Mouse (Mus musculus): ENCODE results near the gene Gm20683.

Gene Gm20683

DNA sequence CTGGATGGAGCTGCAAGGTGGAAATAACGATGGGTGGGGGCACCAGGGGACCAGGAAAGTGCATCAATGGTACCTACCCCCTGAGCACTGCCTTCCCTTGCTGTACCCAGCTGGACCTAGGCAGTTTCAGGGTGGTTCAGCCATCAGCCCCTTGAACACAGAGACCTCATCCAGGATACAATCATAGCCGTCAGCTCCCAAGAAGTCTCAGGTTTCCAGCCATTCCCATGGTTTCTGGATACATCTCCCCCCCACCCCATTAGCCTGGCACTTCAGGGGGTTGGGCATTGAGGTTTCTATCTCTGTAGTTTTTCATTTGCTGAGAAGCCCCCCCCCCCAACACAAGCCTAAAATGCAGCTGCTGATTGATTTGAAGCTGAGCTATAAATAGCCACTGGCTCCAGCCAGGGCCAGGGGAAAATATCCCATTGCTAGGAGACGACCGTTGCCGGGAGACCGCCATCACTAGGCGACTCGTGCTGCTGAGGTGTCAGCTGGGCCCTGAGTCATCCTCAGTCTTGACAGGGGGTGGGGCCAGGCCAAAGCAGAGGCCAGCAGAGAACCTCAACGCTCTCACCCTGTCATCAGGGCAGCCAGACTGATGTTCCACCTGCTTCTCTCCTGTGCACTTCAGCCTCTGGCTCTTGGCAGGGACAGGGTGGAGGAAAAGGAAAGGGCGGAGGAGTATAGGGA lies 38.6 kb downstream of the Gm20683 start:
- ATAC-seq (ENCODE audit: insufficient number of reproducible peaks, low FRiP score, low TSS enrichment) = no peak

DNA sequence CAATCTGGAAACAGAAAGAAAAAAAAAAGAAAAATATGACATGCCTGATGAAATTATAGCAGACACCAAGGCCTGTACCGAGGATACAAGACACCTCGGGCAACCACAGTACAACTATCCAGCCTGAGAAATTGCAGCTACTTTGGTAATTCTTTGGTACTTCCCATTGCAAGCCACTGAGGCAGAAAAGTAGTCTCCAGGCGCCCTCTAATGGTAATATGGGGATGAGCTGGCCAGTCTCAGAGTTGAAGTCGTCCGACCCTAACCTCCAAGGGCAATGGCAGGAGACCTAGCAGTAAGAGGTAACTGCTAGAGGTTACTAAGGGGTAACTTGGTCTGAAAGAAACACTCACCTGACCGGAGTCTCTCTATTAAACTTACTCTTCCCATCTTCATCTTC lies 40.5 kb downstream of the Gm20683 start:
- peak; percentile 49; the same call in 1 of the 2 replicates for ATAC-seq (ENCODE audit: insufficient number of reproducible peaks, low FRiP score, low TSS enrichment)

DNA sequence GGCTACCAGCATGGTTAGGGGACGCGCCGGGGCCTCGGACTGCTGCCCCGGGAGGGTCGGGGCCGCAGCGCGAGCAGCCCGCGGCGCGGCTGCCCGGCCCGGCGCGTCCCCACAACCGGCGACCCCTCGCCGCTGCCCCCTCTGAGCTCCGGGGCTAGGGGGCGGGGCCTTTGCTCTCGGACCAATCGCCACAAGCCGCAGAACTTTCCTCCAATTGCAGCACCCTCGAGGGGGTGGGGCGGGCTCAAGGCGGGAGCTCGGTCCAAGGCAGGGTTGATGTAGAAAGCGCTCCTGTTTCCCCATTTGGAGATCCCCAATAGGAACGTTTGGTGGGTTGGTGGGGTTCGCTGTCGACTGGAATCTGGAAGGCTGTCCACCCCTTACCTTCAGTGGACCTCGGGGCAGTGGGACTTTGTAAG lies 44.6 kb downstream of the Gm20683 start, which contains the start of gene Metrn:
TSS of gene Metrn (minus strand) at position 186 of the 419 bp plus-strand sequence.
- ATAC-seq (ENCODE audit: insufficient number of reproducible peaks, low FRiP score, low TSS enrichment) = no peak

DNA sequence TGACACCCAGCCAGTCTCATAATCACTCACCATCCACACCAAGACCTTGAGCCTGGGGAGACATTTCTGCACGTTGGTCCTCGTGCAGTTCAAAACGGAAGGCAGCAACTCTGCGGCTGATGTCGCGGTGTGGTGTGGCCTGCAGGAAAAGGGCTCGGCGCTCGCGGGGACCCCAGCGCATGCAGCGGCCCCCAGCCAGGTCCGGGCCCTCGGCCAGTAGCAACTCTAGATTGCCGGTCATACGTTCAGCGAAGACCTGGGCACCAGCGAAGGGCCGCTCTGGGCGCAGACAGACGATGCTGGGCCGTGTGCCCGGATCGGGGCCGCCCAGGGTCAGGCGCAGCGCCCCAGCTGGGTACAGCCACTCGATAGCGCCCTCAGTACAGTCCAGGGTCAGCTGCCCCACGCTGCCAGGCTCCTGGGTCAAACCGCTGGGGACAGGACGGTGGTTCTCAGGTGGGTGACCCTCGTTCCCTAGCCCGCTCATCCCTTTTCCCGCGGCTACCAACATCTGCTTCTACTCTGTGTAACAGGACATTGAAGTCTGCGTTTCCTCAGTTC lies 45.3 kb downstream of the Gm20683 start:
- ATAC-seq (ENCODE audit: insufficient number of reproducible peaks, low FRiP score, low TSS enrichment) = no peak

DNA sequence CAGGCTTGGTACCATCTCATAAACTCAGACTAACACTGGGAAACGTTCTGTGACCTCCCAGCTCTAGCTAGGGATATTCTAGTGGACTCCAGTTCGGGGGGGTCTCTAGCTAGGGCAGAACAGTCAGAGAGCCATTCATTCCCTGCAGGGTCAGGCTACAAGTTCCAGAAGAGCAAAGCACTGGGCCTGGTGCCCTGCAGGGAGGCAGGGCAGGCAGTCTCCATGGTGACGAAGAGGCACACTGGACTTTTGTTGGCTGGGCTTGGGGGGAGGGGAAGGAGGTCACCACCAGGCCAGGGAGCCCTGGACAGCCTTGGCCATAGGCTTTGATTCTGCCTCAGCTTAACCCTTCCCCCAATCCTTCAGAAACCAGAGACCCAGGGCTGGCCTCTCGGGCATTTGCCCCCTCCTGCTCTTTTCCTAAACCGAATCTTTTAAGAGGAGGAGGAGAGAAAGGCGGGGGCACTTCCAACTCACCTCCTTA lies 45.9 kb downstream of the Gm20683 start, which contains the start of gene AC134908.4:
TSS of gene AC134908.4 (minus strand) at position 51 of the 484 bp plus-strand sequence.
- ATAC-seq (ENCODE audit: insufficient number of reproducible peaks, low FRiP score, low TSS enrichment) = no peak

DNA sequence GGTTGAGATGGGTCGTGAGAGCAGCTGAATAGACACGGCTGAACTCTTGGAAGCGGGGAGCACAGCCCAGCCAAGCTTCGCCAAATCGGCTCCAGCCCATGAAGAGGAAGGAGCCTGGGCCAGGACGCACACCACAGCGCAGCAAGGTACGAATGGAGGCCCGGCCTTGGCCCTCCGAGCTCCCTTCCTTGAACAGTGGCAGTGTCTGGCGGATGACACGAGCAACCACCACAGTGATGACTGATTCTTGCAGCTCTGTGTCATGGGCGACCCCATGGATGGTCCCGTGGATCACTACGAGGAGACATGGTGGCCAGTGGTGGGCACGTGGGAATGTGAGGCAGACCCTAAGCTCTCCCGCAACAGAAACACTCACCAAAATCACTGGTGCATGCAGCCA lies 46.6 kb downstream of the Gm20683 start:
- no peak for ATAC-seq (ENCODE audit: insufficient number of reproducible peaks, low FRiP score, low TSS enrichment)

DNA sequence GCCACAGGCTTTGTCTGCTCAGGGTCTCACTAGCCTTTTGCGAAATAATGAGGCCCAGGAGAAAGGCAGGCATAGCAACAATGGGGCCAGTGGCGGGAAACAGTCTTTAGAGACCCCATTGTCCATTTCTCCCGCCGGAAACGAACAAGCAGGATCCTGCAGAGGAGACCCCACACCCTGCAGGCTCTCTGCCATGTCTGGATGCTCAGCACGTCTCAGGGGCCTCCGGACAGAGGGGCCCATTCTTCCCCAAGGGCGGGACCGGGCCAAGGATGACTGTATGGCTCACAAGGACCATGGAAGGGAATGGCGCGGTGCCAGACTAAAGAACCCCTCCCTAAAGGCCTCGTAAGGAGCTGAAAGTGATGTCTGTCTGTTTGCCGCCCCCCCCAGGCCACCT lies 47.4 kb downstream of the Gm20683 start:
- ATAC-seq (ENCODE audit: insufficient number of reproducible peaks, low FRiP score, low TSS enrichment) = no peak

DNA sequence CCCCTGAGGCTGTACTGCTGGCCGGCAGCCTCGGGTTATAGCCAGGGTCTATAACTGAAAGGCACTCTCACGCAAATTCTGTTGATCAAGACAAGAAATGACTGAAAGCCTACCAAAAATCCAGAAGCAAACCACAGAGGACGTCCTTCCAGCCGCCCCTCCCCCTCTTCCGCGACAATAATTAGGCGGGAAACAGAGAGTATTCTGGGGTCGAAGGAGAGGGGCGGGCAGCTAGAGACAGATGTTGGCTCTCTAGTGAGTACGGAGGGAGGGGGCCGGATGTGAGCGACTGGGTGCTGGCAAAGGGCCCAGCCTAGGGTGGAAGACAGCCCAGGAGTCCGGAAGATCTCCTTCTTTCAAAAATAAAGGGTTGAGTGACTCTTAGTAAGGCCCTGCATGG lies 48.9 kb downstream of the Gm20683 start, which contains the start of gene Fam173a:
TSS of gene Fam173a (minus strand) at position 287 of the 400 bp plus-strand sequence.
- ATAC-seq (ENCODE audit: insufficient number of reproducible peaks, low FRiP score, low TSS enrichment) = no peak

DNA sequence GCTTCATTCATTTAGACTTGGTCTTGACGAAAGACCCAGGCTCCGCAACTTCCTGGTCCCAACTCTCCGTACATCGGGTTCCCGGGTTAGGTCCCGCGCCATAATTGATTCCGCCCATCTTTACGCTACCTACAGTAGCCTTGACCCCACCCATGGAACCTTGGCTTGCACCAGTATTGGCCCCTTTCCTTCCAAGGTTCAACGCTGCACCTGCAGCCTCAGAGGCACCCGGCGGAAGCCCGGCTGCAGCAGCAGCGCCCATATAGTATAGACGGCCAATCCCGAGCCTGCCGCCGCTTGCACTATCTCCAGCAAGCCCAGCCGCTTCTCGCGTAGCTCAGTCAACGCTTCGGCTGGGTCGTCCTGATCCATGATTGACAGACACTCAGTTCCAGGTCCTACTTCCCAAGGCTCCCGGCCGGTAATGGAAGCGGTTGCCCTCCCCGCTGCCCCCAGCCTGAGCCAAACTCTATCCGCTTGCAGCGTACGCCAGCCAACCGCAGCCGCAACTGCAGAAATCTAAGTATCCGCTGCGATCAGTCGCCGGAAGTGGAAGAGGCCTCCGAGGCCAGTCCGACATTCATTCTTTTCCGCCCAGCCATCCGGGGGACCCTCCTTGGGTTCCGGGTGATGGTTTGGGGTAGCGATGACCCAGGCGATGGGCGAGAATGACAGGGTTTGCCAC lies 49.6 kb downstream of the Gm20683 start:
- peak; percentile 12; the same call in 1 of the 2 replicates for ATAC-seq (ENCODE audit: insufficient number of reproducible peaks, low FRiP score, low TSS enrichment)

DNA sequence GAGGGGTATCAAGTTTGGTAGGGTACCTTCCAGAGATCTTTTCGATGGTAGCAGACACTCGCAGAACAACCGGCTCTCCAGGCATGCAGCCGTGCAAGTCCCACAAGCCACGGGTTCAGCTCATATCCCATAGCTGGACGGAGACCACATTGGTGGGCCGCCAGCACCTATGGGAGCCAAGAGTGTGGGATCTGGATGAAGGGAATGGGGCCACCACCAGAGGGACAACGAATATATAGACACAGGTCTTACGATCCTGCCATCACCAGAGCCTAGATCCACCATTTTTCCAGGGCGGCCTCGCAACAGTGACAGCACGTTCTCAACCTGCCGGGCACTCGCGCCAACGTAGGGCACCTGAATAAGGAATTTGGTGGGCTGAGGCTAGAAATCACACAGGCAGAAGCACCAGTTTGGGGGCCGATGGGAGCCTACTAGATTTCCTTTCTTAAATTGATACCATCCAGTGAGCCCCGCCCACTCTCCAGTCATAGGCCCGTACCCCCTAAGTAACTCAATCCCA lies 50.2 kb downstream of the Gm20683 start:
- no peak for ATAC-seq (ENCODE audit: insufficient number of reproducible peaks, low FRiP score, low TSS enrichment)

DNA sequence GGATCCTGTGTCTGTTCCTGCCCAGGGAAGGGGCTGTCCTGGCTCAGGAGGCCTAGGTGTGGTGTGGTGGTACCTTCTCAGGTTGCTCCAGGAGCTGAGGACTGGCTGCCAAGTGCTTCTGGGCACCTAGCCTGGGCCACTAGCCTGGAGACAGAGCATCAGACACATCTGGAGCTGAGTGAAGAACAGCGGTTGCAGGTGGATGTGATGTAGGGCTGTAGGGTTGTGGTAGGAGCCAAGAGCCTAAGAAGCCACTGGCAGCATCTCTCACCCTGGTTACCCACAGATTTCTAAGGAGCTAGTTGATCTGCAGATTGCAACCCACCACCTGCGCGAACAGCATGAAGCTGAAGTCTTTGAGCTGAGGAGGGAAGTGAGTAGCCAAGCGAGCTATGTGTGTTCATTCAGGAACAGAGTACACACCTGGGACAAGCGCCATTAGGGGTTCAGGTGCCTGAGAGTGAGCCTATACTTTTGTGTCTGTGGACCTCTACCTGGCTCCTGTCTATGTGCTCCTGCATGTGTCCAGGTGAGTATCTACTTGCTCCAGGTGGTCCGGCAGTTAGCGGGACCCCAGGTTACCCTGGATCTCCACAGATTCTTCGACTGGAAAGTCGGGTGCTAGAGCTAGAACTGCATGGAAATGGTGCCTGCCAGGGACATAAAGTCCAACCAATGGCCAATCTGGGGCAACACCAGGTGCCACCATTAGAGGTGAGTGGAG lies 54.6 kb downstream of the Gm20683 start:
- ATAC-seq (ENCODE audit: insufficient number of reproducible peaks, low FRiP score, low TSS enrichment) = no peak

DNA sequence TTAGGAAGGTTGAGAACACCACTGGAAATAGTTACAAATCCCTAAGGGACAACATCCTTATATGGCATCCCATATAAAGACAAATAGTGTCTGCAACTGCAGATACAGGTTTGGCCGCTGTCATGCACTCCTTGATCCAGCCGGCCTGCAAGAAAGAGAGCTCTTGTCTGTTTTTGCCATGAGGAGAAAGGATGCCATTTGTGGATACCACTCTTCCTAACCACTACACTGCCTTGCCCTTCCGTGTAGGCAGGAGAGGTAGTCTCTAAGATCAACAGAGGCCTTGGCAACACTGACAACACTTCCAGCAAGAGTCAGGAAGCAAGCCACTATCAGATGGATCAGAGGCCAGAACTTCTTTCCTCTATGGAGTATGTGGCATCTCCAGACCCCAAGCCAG lies 55.3 kb downstream of the Gm20683 start, which contains the start of gene Ccdc78:
TSS of gene Ccdc78 (plus strand) at position 301 of the 400 bp plus-strand sequence.
- no peak for ATAC-seq (ENCODE audit: insufficient number of reproducible peaks, low FRiP score, low TSS enrichment)

DNA sequence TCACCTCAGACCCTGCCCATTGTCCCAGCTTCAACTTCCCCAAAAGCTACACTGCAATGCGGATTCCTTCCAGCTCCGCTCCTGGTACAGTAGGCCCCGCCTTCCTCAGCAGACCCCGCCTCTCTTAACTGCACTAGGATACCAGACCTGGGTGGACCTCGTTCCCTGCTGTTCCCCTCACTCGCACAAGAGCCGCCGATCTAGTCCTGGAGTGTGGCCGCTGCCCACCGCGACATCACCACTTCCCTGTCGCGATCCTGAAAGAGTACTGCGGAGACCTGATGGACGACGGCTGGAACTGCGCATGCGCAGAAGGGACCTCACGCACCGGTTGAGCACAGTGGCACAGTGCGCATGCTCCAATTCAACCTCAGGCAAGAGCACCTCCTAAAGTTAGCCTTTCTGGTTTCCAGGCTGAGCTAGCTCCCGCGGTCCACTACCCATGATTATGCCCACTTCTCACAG lies 56.2 kb downstream of the Gm20683 start, which contains the start of gene Haghl:
TSS of gene Haghl (minus strand) at position 393 of the 465 bp plus-strand sequence.
- peak; percentile 76; the same call in 1 of the 2 replicates for ATAC-seq (ENCODE audit: insufficient number of reproducible peaks, low FRiP score, low TSS enrichment)
